Mouse (Mus musculus) lung, postnatal 0 days (tissue): ENCODE results near the gene Ints2. TPM values are rescaled to one million over a fixed set of nuclear protein-coding genes. Genes with fewer than 3 reads are reported as not detected.

Experiments
- ATAC-seq: fragments of 200-750 bp; cut with Nextera tagmentation; 2 replicates; pipeline ENCODE4 v1.8.0; 2017; ENCODE audit warnings: moderate library complexity
- DNase-seq: peaks from one replicate; pipeline ENCODE4 v3.0.0-alpha.2; 2016; ENCODE audit warnings: low spot score
- H3K27ac ChIP-seq: fragments of 300-500 bp; sonication (generic); 2 replicates; pipeline ENCODE4 v1.5.1; 2014; ENCODE audit warnings: antibody characterized with exemption, mild to moderate bottlenecking, low read length, mixed read lengths
- H3K27me3 ChIP-seq: fragments of 300-500 bp; sonication (generic); replicated peaks from 2 replicates; pipeline ENCODE4 v1.6.1; 2014; ENCODE audit warnings: low read length, mixed read lengths; ENCODE audit not compliant: insufficient read depth
- H3K36me3 ChIP-seq: fragments of 300-500 bp; sonication (generic); 2 replicates; pipeline ENCODE4 v1.6.1; 2014; ENCODE audit warnings: low read length, mixed read lengths; ENCODE audit not compliant: insufficient read depth
- H3K4me1 ChIP-seq: fragments of 300-500 bp; sonication (generic); 2 replicates; pipeline ENCODE4 v1.6.1; 2014; ENCODE audit warnings: antibody characterized with exemption, low read depth, low read length, mixed read lengths; ENCODE audit not compliant: insufficient read depth
- H3K4me2 ChIP-seq: fragments of 300-500 bp; sonication (generic); replicated peaks from 2 replicates; pipeline ENCODE4 v1.6.1; 2014; ENCODE audit warnings: low read depth, mild to moderate bottlenecking, low read length, moderate library complexity, mixed read lengths
- H3K4me3 ChIP-seq: fragments of 300-500 bp; sonication (generic); 2 replicates; pipeline ENCODE4 v1.5.1; 2014; ENCODE audit warnings: low read depth, low read length
- H3K9ac ChIP-seq: fragments of 300-500 bp; sonication (generic); replicated peaks from 2 replicates; pipeline ENCODE4 v1.6.1; 2014; ENCODE audit warnings: low read depth, mild to moderate bottlenecking
- H3K9me3 ChIP-seq: fragments of 300-500 bp; sonication (generic); 2 replicates; pipeline ENCODE4 v1.6.1; 2016; ENCODE audit warnings: low read length, mixed read lengths
- CTCF ChIP-seq: IDR thresholded peaks from 2 replicates; pipeline ENCODE4 v1.5.1; 2016; ENCODE audit warnings: antibody characterized with exemption, mild to moderate bottlenecking
- EP300 ChIP-seq: IDR thresholded peaks from 2 replicates; pipeline ENCODE4 v1.6.1; 2016; ENCODE audit warnings: antibody characterized with exemption, mild to moderate bottlenecking, control low read depth
- WGBS: fragments of 180-500 bp; shearing (Covaris S2); extraction: QIAGEN DNeasy Blood & Tissue Kit; methylation state at CpG from one replicate; pipeline ENCODE4 v1.1.7; 2014; 5-methylcytosine and 5-hydroxymethylcytosine counted together
- polyA plus RNA-seq: library from polyadenylated mRNA; unstranded; fragments of >200 nt; fragmentation: Nextera tagmentation; extraction: Ambion mirVana; gene quantifications from 2 replicates; pipeline ENCODE4 v1.2.1, GENCODE M21; 2015

Gene Ints2
- polyA plus RNA-seq, 1 experiment from 2014 or later = 5.1 TPM

DNA sequence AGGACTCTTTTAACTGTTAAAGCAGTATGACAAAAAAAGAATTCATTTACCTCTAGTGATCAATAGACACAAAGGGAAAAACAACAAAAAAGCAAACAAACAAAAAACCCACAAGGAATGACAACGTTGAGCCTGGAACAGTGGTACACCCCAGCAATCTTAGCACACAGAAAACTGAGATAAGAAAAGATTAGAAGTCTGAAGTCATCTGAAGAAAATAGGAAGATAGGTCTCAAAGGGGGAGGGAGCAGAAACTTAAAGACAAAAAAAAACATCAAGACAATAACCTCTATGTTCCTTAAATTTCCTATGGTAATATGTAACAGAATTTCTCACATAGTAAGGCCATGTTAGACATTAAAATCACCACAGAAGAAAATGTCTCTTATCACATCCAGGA is 4.0 kb downstream of the Ints2 start:
- TF ChIP-seq CTCF (no peak), EP300 (no peak)
- H3K9me3 ChIP-seq = no peaks in the 10 kb centered on the region
- whole genome bisulfite sequencing = 66% methylated on average over 1 of the region's 1 CpGs
- no peak overlapping the region for H3K27ac ChIP-seq
- peaks cover 6% of the 10 kb centered on the region; the same call in 1 of the 2 replicates for H3K36me3 ChIP-seq
- no peaks in the 10 kb centered on the region for H3K4me1 ChIP-seq
- ATAC-seq = no peak
- no peak overlapping the region for H3K4me3 ChIP-seq
- no peaks in the 10 kb centered on the region for H3K27me3 ChIP-seq
- DNase-seq = no peak
- no peak overlapping the region for H3K4me2 ChIP-seq
- no peak overlapping the region for H3K9ac ChIP-seq

DNA sequence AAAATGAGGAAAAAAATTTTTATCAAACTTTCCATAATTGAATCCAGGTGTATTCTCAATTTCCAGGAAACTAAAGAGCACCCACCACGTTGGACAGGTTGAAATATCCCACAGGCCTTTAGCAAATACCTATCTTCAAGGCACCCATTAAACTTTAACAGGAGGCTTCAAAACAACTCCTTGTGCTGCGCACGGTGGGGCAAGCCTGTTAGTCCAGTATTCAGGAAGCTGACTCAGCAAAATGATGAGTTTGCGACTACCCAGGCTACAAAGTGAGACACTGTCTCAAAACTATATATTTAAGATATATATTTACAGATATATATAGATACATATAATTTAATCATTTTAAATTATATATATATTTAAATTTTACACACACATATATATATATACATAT is 24.9 kb downstream of the Ints2 start:
- WGBS = 65% methylated on average over 4 of the region's 4 CpGs
- no peak overlapping the region for H3K9ac ChIP-seq
- DNase-seq (peak; percentile 37), ATAC-seq (no peak)
- no peak overlapping the region for H3K27ac ChIP-seq
- H3K9me3 ChIP-seq = no peaks in the 10 kb centered on the region
- no peak for TF ChIP-seq CTCF
- no peak for TF ChIP-seq EP300
- H3K4me3 ChIP-seq = no peak overlapping the region
- no peak overlapping the region for H3K4me2 ChIP-seq
- H3K4me1 ChIP-seq = no peaks in the 10 kb centered on the region
- no peaks in the 10 kb centered on the region for H3K27me3 ChIP-seq
- H3K36me3 ChIP-seq = no peaks in the 10 kb centered on the region

DNA sequence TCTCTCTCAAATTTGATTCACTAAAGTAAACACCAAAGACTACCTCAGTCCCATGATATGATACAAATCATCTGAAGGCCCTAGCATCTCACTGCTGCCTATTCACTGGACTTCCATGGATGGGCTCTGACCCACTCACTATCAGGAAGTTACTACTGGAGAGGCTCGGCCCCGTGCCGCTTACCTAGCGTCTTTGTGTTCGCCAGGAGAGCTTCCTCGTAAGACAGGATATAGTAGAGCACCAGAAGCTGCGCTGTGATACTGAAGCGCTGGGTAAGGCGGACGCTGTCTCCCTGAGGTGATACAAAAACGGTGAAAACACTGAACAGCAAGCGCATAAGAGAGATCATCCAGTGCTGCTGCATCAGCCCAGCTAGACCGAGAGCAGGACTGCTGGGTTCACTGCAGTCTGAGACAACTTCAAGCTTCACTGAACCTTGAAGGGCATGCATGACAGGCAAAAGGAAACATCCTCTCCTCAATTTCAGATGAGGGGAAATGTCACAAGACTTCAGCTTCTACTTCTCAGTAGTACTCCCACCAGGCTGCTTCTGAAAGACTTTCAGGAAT is 25.5 kb downstream of the Ints2 start:
- 96% methylated on average over 13 of the region's 13 CpGs for WGBS
- DNase-seq = no peak
- Histone ChIP-seq H3K9ac (no peak overlapping the region), H3K36me3 (no peaks in the 10 kb centered on the region), H3K9me3 (no peaks in the 10 kb centered on the region), H3K4me1 (no peaks in the 10 kb centered on the region), H3K27ac (no peak overlapping the region), H3K4me2 (no peak overlapping the region), H3K4me3 (no peak overlapping the region), H3K27me3 (no peaks in the 10 kb centered on the region)
- TF ChIP-seq CTCF (no peak), EP300 (no peak)
- no peak for ATAC-seq

DNA sequence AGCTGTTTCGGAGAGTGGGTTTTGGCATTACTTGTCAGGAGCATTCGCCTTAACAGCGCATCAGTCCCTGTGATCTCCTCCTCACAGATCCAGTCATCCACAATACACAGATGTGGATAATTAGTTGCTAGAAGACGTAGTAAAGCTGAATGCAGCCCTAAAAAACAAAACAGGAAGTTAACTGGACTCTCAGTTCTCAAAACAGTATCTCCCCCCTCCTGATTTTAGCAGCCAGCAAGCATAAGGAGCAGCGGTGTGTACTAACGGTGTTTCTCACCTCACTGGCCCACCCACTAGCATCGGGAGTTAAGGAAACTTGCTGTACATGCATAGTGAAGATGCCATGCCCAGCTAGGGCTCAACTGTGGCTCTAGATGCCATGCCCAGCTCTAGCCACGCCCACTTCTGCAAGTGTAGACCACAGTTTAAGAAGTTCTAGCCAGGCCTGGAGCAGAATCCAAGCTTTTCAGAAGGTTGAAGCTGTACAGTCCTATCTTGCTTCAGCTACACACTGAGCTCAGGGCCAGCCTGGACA is 30.7 kb downstream of the Ints2 start:
- Histone ChIP-seq H3K27ac (no peak overlapping the region), H3K27me3 (no peaks in the 10 kb centered on the region), H3K9ac (no peak overlapping the region), H3K4me3 (no peak overlapping the region), H3K4me1 (no peaks in the 10 kb centered on the region), H3K4me2 (no peak overlapping the region), H3K9me3 (no peaks in the 10 kb centered on the region), H3K36me3 (peaks cover 5% of the 10 kb centered on the region; the same call in 1 of the 2 replicates)
- TF ChIP-seq EP300 (no peak), CTCF (no peak)
- 70% methylated on average over 8 of the region's 8 CpGs for WGBS
- ATAC-seq (no peak), DNase-seq (no peak)

DNA sequence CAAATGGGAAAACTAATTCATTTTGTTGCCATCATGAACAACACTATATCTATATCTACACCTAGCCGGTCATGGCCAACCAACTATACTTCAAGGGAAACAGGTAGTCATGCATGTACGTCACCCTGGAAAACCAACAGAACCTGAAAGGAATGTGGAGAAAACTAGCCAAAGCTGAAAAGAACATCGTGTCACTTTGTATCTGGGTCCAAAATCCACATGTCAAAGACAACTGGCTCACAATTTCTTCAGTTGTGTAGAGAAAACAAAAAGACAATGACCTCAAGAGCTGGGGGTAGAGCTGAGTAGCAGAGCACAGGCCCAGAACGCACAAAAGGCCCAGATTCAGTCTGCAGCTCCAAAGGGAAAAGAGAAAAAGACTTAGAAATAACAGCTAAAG is 31.6 kb downstream of the Ints2 start:
- WGBS = 89% methylated on average over 4 of the region's 4 CpGs
- H3K4me2 ChIP-seq = no peak overlapping the region
- peaks cover 7% of the 10 kb centered on the region; the same call in 1 of the 2 replicates for H3K36me3 ChIP-seq
- no peaks in the 10 kb centered on the region for H3K9me3 ChIP-seq
- H3K4me3 ChIP-seq = no peak overlapping the region
- no peak overlapping the region for H3K9ac ChIP-seq
- DNase-seq (no peak), ATAC-seq (no peak)
- no peak overlapping the region for H3K27ac ChIP-seq
- no peak for TF ChIP-seq EP300
- no peak for TF ChIP-seq CTCF
- H3K27me3 ChIP-seq = no peaks in the 10 kb centered on the region
- no peaks in the 10 kb centered on the region for H3K4me1 ChIP-seq

DNA sequence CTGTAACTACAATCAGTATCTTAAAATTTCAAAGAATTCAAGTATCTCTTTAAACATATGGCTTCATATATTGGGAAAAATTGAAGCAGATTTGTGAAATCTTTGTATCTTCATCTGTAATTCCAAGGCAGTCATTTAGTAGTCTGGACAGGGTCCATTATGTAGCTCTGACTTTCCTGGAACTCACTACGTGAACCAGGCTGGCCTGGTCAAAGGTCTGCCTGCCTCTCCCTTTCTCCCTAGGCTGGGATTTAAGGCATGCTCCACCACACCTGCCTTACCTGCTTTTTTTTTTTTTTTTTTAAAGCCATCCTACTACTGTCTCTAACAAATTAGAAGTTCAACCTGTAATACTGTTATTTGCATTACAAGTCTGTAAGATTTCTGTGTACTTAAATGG is 45.6 kb downstream of the Ints2 start:
- DNase-seq (no peak), ATAC-seq (no peak)
- H3K27ac ChIP-seq = no peak overlapping the region
- no peaks in the 10 kb centered on the region for H3K27me3 ChIP-seq
- no peaks in the 10 kb centered on the region; the same call in 1 of the 2 replicates for H3K36me3 ChIP-seq
- no peak overlapping the region for H3K4me3 ChIP-seq
- H3K9ac ChIP-seq = no peak overlapping the region
- no peak overlapping the region for H3K4me2 ChIP-seq
- no peaks in the 10 kb centered on the region for H3K4me1 ChIP-seq
- no peaks in the 10 kb centered on the region for H3K9me3 ChIP-seq
- TF ChIP-seq EP300 (no peak), CTCF (no peak)
- WGBS = 81% methylated on average over 1 of the region's 1 CpGs
